Mouse (Mus musculus) layer of hippocampus, adult 9-10 months (tissue): ENCODE data around the gene 6030408B16Rik.
"Not testable (repeated sequence)": the region's sequence is repeated elsewhere in the genome, so short reads cannot be mapped to it uniquely, and the experiment has no call there.

Experiments used
- DNase-seq: peaks from one replicate; pipeline ENCODE4 v3.0.0; 2022; ENCODE audit warnings: low spot score

6030408B16Rik gene

GRCm38 (mm10) chr15:101321126-101321525, 28.1 kb downstream of the 6030408B16Rik start:
- no peak for DNase-seq

- DNase-seq, result no peak
Observed at GRCm38 (mm10) chr15:101322106-101322505, 29.1 kb downstream of the 6030408B16Rik start.

- DNase-seq, result no peak
Observed at GRCm38 (mm10) chr15:101322640-101323039, 29.6 kb downstream of the 6030408B16Rik start.

- no peak for DNase-seq
Observed at GRCm38 (mm10) chr15:101323511-101323910, 30.5 kb downstream of the 6030408B16Rik start.

GRCm38 (mm10) chr15:101324409-101324808, 31.4 kb downstream of the 6030408B16Rik start:
- DNase-seq, result not testable (repeated sequence)

GRCm38 (mm10) chr15:101325991-101326534, 33.1 kb downstream of the 6030408B16Rik start:
- DNase-seq, result no peak

- no peak for DNase-seq
Observed at GRCm38 (mm10) chr15:101327282-101327681, 34.3 kb downstream of the 6030408B16Rik start.

- no peak for DNase-seq
Observed at GRCm38 (mm10) chr15:101328876-101329563, 36.0 kb downstream of the 6030408B16Rik start.

- no peak for DNase-seq
Observed at GRCm38 (mm10) chr15:101329564-101329892, 36.5 kb downstream of the 6030408B16Rik start.

- DNase-seq, result no peak
Observed at GRCm38 (mm10) chr15:101331090-101331489, 38.1 kb downstream of the 6030408B16Rik start.

- no peak for DNase-seq
Observed at GRCm38 (mm10) chr15:101332370-101332769, 39.4 kb downstream of the 6030408B16Rik start.

GRCm38 (mm10) chr15:101333165-101333564, 40.2 kb downstream of the 6030408B16Rik start:
- no peak for DNase-seq

- DNase-seq, result no peak
Observed at GRCm38 (mm10) chr15:101333648-101334047, 40.6 kb downstream of the 6030408B16Rik start.

GRCm38 (mm10) chr15:101336474-101337174, 43.6 kb downstream of the 6030408B16Rik start:
- DNase-seq, result no peak

- DNase-seq, result no peak
Observed at GRCm38 (mm10) chr15:101338359-101338758, 45.3 kb downstream of the 6030408B16Rik start.

GRCm38 (mm10) chr15:101339537-101339936, 46.5 kb downstream of the 6030408B16Rik start:
- peak; percentile 84 for DNase-seq

GRCm38 (mm10) chr15:101341797-101342515, 48.9 kb downstream of the 6030408B16Rik start:
- DNase-seq, result no peak
